Mouse (Mus musculus) CD4-positive helper T cell, adult 2 months (primary cell): ENCODE data around the gene Pkp1.

Experiments used
- DNase-seq: peaks from one replicate; pipeline ENCODE4 v3.0.0-alpha.2; 2012; ENCODE audit warnings: low read depth, missing footprints, low spot score

Pkp1 gene

GRCm38 (mm10) chr1:135918644-135919407 lies at the start of gene Pkp1:
Gene Pkp1, minus strand, starts transcription at chr1:135919207.
- DNase-seq = no peak

GRCm38 (mm10) chr1:135967739-135968138 lies 48.7 kb upstream of the Pkp1 start:
- no peak for DNase-seq

- DNase-seq = no peak
These were observed 45.6 kb upstream of the Pkp1 start for GRCm38 (mm10) chr1:135964561-135964960.

- DNase-seq = no peak
These were observed 44.2 kb upstream of the Pkp1 start for GRCm38 (mm10) chr1:135963177-135963576.

- peak; percentile 43 for DNase-seq
These were observed 39.5 kb upstream of the Pkp1 start for GRCm38 (mm10) chr1:135958483-135958882.

GRCm38 (mm10) chr1:135948871-135949270 lies 29.9 kb upstream of the Pkp1 start:
- DNase-seq = no peak

GRCm38 (mm10) chr1:135946247-135946646 lies 27.2 kb upstream of the Pkp1 start:
- DNase-seq = no peak

GRCm38 (mm10) chr1:135945711-135946110 lies 26.7 kb upstream of the Pkp1 start:
- peak; percentile 38 for DNase-seq

GRCm38 (mm10) chr1:135944526-135945259 lies 25.7 kb upstream of the Pkp1 start:
- peak; percentile 42 for DNase-seq

- DNase-seq = no peak
These were observed 24.7 kb upstream of the Pkp1 start for GRCm38 (mm10) chr1:135943713-135944112.

- no peak for DNase-seq
These were observed 23.1 kb upstream of the Pkp1 start for GRCm38 (mm10) chr1:135942116-135942515.

- DNase-seq = no peak
These were observed 22.4 kb upstream of the Pkp1 start for GRCm38 (mm10) chr1:135941259-135942006.

GRCm38 (mm10) chr1:135936091-135936490 lies 17.1 kb upstream of the Pkp1 start:
- no peak for DNase-seq

- no peak for DNase-seq
These were observed 14.8 kb upstream of the Pkp1 start for GRCm38 (mm10) chr1:135933704-135934293.

GRCm38 (mm10) chr1:135929876-135930275 lies 10.9 kb upstream of the Pkp1 start:
- peak; percentile 24 for DNase-seq

- no peak for DNase-seq
These were observed 6.8 kb upstream of the Pkp1 start for GRCm38 (mm10) chr1:135925848-135926247.

- no peak for DNase-seq
These were observed 5.5 kb upstream of the Pkp1 start for GRCm38 (mm10) chr1:135924377-135924994.

GRCm38 (mm10) chr1:135923229-135923628 lies 4.2 kb upstream of the Pkp1 start:
- no peak for DNase-seq

GRCm38 (mm10) chr1:135917206-135917605 lies 1.8 kb downstream of the Pkp1 start:
- DNase-seq = no peak

- DNase-seq = no peak
These were observed 2.4 kb downstream of the Pkp1 start for GRCm38 (mm10) chr1:135916486-135917058.

GRCm38 (mm10) chr1:135913657-135914056 lies 5.3 kb downstream of the Pkp1 start:
- no peak for DNase-seq
